Mouse (Mus musculus): ENCODE measurements around the gene Cnpy1.

Cnpy1 gene

GRCm38 (mm10) chr5:28238876-28239275 lies 6.7 kb downstream of the Cnpy1 start:
- no peak for DNase-seq (ENCODE audit: low spot score)

DNA sequence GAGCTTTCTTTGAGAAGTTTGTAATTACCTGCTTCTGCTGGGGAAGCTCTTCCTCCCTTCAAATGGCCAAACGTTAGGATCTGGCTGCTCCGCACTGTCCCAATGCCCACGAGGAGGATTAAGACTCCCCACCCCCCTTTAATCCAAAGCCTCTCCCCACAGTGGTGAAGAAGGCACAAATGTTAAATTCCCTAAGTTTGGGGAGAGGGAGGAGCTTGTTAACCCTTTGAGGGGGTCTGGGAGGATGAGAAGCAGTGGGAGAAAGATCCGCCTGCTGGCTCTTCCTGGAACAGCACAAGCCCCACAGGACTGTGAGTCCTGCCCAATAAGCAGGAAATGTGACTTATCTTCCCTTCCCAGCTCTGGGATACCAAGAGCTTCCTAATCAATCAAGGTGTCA lies 7.5 kb downstream of the Cnpy1 start:
- DNase-seq (ENCODE audit: low spot score), result no peak

DNA sequence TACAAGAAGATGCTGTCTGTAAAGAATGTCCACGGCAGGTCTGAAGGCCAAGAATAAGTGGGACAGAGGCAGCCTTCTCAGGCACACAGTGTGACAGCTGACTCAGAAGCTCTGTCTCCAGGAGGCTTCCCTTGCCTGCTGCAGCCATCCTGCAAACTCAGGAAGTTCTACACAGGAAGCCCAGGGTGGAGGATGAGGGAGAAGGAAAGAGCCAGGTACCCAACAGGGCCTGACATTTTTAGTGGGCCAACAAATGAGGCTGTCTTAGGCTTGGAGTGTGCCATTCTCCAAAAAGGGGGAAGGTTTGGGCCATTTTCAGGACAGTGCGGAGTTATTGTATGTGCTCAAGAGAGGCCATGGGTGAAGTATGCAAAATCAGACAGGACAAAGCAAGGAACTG lies 7.9 kb downstream of the Cnpy1 start:
- DNase-seq (ENCODE audit: low spot score), result no peak

DNA sequence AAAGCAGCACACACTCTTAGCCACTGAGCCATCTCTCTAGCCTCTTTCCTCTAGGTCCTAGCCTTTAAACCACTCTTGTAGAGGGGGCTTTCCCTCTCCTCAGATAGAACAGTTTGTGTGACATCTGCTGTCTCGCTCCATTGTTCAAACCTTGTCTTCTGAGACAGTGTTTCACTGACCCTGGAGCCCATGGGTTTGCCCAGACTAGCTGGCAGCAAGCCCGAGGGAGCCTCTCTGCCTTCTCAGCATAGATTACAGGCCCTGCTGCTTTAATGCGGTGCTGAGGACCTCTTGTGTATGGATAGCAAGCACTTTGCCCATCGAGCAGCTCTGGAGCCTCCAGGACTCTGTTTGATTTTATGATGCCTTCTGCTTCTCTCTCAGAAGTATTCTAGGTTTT lies 8.6 kb downstream of the Cnpy1 start:
- DNase-seq (ENCODE audit: low spot score), result no peak

DNA sequence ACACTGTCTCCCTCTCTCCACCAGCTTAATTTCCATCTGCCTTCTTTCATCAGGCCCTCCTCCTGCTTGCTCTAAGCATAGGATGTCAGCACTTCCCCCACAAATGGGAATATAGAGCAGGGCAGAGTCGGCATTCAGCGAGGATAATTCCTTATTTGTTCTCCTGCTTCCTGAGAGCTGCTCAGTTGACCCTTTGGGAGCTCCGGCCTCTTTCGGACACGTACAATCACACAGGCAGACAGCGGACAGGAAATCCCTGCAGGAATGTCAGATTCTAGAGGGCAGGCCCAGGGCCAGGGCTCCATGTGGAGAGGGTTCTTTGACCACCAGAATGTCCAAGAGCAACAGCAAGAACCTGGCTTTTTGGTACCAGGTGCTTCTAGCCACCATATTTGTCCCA lies 9.5 kb downstream of the Cnpy1 start:
- no peak for DNase-seq (ENCODE audit: low spot score)

DNA sequence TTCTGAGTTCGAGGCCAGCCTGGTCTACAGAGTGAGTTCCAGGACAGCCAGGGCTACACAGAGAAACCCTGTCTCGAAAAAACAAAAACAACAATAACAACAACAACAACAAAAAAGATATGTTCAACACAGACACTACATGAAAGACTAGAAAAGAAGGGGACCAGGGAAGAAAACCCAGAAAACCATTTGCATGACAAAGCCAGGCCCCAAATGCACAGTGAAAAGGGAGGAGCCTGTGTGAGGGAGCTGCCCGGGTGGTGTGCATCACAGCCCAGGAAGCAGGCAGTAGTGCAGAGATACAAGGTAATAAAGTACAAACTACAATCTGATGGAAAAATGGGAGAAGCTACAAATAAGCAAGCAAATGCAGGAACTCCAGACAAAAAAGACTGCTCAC lies 13.5 kb downstream of the Cnpy1 start:
- no peak for DNase-seq (ENCODE audit: low spot score)

DNA sequence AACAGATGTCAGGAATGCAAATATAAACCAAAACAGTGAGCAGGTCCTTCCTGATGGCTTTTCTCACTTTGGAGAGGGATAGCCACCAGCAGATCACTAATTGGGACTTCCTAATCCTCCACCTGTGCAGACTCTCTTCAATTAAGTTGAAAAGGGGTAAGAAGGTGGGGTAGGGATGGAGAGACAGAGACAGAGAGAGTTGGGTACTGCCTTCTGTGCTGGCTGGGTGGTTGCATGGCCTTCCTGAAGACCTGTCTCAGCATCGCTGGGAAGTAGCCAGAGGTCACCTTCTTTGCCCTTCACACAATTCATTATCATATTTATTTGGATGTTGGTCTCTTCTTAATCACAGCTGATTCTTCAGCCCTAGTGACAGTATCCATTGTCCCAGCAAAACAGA lies 26.0 kb downstream of the Cnpy1 start:
- DNase-seq (ENCODE audit: low spot score), result no peak

DNA sequence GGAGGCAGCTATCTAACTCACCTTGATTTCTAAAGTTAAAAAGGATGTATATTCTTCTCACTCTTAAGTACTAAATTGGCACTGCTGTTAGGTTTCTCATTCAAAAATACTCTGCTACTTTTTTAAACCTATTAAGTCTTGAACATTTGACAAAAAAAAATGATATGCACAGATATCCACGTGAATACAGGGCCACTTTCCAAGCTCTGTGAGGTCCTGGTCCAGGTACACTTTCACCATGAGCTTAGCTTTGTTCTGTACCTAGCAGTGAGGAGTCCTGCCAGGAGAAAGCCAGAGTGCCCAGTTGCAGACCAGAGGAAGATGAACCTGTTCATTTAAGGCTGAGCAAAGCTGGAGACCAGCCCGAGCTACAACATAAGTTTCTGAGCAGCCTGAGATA lies 32.2 kb downstream of the Cnpy1 start:
- DNase-seq (ENCODE audit: low spot score), result no peak

DNA sequence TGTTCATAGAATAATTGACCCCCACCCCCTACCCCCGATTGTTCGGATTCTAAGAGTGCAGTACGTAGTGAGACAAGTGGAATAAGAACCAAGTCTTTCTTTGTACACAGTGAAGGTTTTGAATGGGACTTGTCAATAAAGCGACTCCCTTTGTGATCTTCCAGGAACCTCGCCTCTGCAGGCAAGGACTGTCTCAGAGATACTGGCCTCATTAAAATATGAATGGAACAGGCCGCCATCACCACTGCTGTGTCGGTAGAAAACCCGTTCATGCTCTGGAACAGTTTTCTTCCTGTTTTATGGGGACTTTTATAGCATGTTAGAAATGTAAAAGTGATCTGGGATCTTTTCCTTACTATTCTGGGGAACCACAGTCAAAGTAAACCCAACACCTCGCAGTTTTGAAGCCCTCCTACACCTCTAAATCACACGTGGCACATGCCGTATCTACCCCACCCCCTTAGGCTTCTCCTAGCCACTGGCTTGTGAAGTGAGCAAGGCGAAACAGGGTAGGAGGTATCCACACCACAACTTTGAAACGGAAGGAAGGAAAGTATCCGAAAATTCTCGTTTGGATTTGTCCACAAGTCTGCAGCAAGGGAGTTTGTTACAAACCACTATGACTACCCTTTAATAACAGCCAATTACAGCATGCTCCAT lies 33.8 kb downstream of the Cnpy1 start:
- DNase-seq (ENCODE audit: low spot score), result no peak

DNA sequence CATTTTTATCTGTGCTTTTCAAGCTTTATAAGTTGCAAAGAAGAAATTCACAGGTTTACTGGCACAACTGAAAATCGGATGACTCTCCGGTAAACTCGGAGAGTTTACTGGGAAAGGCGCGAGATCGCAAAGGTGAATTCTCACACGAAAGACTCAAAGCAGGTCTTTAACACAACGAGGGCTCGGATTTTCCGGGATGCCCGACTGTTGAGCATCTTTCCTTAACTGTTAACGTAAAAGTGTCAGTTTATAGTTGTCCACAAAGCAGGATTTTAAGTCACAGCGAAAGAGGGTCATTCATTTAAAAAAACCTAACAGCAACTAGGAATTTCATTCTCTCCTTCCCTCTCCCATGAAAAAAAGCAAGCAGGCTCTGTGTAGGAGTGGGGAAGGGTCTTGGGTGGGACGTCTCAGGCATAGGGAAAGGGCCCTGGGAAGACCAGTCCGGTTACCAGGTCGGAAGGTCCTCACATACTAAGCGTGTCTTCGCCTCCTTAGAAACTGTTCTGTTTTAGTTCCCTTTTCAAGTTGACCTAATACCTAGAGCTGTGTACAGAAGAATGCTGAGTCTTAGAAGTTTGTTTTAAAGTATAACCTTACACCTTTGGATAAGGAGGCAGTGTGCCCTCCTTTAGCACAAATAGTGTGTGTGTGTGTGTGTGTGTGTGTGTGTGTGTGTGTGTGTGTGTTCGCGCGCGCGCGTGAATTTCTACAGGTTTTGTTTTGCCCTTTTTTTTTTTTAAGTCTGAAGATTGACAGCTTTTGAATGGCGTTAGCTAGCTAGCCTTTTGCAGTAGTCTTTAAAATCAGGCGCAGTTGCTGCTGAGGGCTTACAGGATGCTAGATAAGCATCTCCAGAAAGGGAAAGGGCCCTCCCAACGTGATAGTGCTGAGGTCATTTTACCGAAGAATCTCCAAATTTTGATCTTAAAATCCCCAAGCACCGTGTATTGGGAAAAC lies 34.7 kb downstream of the Cnpy1 start:
- DNase-seq (ENCODE audit: low spot score), result no peak

GRCm38 (mm10) chr5:28209549-28210431 lies 35.8 kb downstream of the Cnpy1 start:
- DNase-seq (ENCODE audit: low spot score), result no peak

DNA sequence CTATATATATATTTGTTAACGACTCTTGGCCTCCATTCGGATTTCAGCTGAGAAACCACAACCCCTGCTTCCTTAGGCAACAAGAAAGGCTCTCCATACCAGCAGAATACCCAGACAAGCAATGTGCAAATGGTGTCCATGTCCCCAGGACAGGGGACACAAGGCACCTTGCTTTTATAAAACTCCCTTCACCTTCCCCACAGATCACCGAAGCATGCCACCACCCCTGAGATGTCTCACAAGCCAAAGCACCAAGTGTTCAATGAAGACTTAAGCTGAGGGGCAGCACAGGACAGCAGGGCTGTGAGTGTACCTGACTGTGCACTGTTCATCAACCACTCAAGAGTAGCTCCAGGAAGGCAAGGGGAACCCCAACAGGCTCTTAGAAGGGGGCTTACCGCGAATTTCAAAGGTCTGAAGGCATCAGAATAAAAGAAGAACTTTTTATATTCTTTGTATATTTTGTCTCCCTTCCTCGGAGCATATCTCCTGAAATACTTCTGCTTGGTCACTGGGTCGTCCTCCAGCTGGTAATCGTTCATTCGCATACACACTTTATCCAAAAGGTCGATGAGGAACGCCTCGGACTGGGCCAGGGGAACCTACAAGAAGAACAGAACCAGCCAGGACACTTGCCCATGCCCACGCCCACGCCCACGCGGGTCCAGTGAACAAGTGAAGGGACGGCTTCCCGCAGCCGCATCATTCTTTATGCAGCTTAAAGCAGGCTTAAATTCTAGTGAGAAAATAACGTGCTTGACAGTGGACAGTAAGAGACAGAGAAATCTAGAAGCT lies 36.7 kb downstream of the Cnpy1 start:
- DNase-seq (ENCODE audit: low spot score), result no peak

- no peak for DNase-seq (ENCODE audit: low spot score)
Observed at GRCm38 (mm10) chr5:28207043-28207442, 38.6 kb downstream of the Cnpy1 start.

- no peak for DNase-seq (ENCODE audit: low spot score)
Observed at GRCm38 (mm10) chr5:28206448-28206847, 39.2 kb downstream of the Cnpy1 start.

DNA sequence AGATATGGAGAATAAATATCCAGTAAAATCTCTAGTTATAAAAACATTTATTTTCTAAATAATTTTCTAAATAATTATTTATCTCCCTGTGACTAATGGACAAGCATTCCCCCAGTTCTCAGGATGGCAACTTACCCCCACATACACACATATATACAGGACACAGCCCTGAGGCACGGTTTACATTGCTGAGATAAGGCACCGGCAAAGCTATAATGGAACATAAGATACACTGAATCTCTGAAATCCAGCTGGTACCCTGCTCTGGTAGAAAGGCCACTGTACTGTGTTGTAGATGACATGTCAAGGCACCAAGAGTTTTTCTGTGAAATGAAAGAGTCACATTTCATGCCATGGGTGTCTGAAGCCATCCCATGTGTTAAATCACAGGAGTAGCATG lies 40.9 kb downstream of the Cnpy1 start:
- DNase-seq (ENCODE audit: low spot score), result no peak

- DNase-seq (ENCODE audit: low spot score), result no peak
Observed at GRCm38 (mm10) chr5:28203086-28203485, 42.5 kb downstream of the Cnpy1 start.

GRCm38 (mm10) chr5:28199089-28199873 lies 46.3 kb downstream of the Cnpy1 start:
- no peak for DNase-seq (ENCODE audit: low spot score)

DNA sequence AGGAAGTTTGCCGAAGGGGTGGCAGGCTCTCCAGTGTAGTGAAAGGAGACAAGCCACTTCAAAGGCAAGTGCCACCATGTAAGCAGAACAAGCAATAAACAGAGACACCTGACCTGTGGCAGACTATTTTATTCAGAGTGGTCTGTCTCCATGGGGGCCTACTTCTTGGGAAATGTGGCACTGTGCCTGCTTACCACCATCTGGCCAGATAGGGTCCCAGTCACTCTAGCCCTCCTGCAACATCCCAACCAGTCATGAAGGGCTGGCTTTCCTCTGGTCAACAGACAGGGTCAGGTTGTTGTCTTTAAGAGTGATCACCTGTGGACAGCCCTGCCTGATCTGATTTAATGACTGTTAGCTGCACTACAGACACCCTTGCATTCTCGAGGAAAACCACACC lies 50.1 kb downstream of the Cnpy1 start:
- no peak for DNase-seq (ENCODE audit: low spot score)

- no peak for DNase-seq (ENCODE audit: low spot score)
Observed at GRCm38 (mm10) chr5:28192099-28192454, 53.5 kb downstream of the Cnpy1 start.

GRCm38 (mm10) chr5:28191201-28192098 lies 54.2 kb downstream of the Cnpy1 start:
- DNase-seq (ENCODE audit: low spot score), result no peak
